Mouse (Mus musculus) midbrain, embryonic 14.5 days (tissue): ENCODE measurements around the gene Hnrnpll. TPM values are rescaled to one million over a fixed set of nuclear protein-coding genes. Genes with fewer than 3 reads are reported as not detected.
"Not testable (repeated sequence)": the region's sequence is repeated elsewhere in the genome, so short reads cannot be mapped to it uniquely, and the experiment has no call there.

Experiments
- ATAC-seq: fragments of 200-750 bp; cut with Nextera tagmentation; 2 replicates; pipeline ENCODE4 v1.8.0; 2017; ENCODE audit warnings: moderate number of reproducible peaks, moderate library complexity; ENCODE audit not compliant: low FRiP score, low TSS enrichment
- DNase-seq: peaks from one replicate; pipeline ENCODE4 v3.0.0-alpha.2; 2015
- H3K27ac ChIP-seq: fragments of 300-500 bp; sonication (generic); replicated peaks from 2 replicates; pipeline ENCODE4 v1.5.1; 2014; ENCODE audit warnings: mild to moderate bottlenecking, low read depth, low read length, moderate library complexity
- H3K27me3 ChIP-seq: fragments of 300-500 bp; sonication (generic); 2 replicates; pipeline ENCODE4 v1.6.1; 2014; ENCODE audit warnings: low read length, control low read depth, mixed read lengths; ENCODE audit not compliant: control insufficient read depth, insufficient read depth
- H3K36me3 ChIP-seq: fragments of 300-500 bp; sonication (generic); 2 replicates; pipeline ENCODE4 v1.6.1; 2014; ENCODE audit warnings: low read length, control low read depth; ENCODE audit not compliant: control insufficient read depth, insufficient read depth
- H3K4me1 ChIP-seq: fragments of 300-500 bp; sonication (generic); 2 replicates; pipeline ENCODE4 v1.6.1; 2014; ENCODE audit warnings: mild to moderate bottlenecking, antibody characterized with exemption, low read length, control low read depth; ENCODE audit not compliant: control insufficient read depth, insufficient read depth
- H3K4me2 ChIP-seq: fragments of 300-500 bp; sonication (generic); 2 replicates; pipeline ENCODE4 v1.6.1; 2014; ENCODE audit warnings: mild to moderate bottlenecking, low read length, moderate library complexity
- H3K4me3 ChIP-seq: fragments of 300-500 bp; sonication (generic); replicated peaks from 2 replicates; pipeline ENCODE4 v1.5.1; 2014; ENCODE audit warnings: low read depth, low read length
- H3K9ac ChIP-seq: fragments of 300-500 bp; sonication (generic); replicated peaks from 2 replicates; pipeline ENCODE4 v1.6.1; 2014; ENCODE audit warnings: mild to moderate bottlenecking, low read length, moderate library complexity
- H3K9me3 ChIP-seq: fragments of 300-500 bp; sonication (generic); 2 replicates; pipeline ENCODE4 v1.6.1; 2016; ENCODE audit warnings: low read length, control low read depth, mixed read lengths; ENCODE audit not compliant: control insufficient read depth
- WGBS: fragments of 180-500 bp; shearing (Covaris S2); extraction: QIAGEN DNeasy Blood & Tissue Kit; methylation state at CpG from one replicate; pipeline ENCODE4 v1.1.7; 2014; 5-methylcytosine and 5-hydroxymethylcytosine counted together
- polyA plus RNA-seq: library from polyadenylated mRNA; unstranded; fragments of >200 nt; fragmentation: Nextera tagmentation; extraction: Ambion mirVana; gene quantifications from 2 replicates; pipeline ENCODE4 v1.2.1, GENCODE M21; 2014

Hnrnpll gene
- polyA plus RNA-seq, 1 experiment from 2014 or later: 76.7 TPM

DNA sequence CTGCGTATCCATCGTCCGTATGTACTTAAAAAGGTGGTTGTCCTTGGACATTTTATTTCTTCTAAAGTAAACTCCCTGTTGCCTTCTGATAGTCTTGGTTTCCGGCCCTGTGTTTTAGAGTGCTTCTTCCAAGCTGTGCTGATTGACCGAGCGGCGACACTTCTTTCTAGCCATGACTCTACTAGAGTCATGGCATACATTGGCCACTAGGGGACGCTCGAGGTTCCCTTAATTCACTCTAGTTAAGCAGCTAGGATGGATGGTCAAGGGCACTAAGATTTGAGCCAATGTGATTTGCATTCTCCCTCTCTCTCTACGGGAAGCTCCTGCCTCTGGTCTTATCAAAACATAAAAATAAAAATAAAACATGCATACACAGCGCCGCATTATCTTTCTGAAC lies 44.7 kb downstream of the Hnrnpll start:
- 46% methylated on average over 12 of the region's 12 CpGs for WGBS
- ATAC-seq: no peak

GRCm38 (mm10) chr17:80016400-80016799 lies 45.7 kb downstream of the Hnrnpll start:
- H3K27me3 ChIP-seq, DNase-seq, H3K4me3 ChIP-seq, ATAC-seq, H3K4me2 ChIP-seq, H3K9ac ChIP-seq, H3K4me1 ChIP-seq, H3K27ac ChIP-seq, H3K36me3 ChIP-seq, H3K9me3 ChIP-seq: not testable (repeated sequence)
- 96% methylated on average over 4 of the region's 4 CpGs for WGBS

More for the DNA sequence above, 44.7 kb downstream of the Hnrnpll start:
- Histone ChIP-seq H3K36me3 (no peaks in the 10 kb centered on the region), H3K9me3 (no peaks in the 10 kb centered on the region), H3K4me2 (no peak overlapping the region), H3K4me1 (peaks cover 4% of the 10 kb centered on the region; the same call in 1 of the 2 replicates), H3K4me3 (no peak overlapping the region), H3K9ac (no peak overlapping the region), H3K27me3 (no peaks in the 10 kb centered on the region), H3K27ac (no peak overlapping the region)
- peak; percentile 65 for DNase-seq

DNA sequence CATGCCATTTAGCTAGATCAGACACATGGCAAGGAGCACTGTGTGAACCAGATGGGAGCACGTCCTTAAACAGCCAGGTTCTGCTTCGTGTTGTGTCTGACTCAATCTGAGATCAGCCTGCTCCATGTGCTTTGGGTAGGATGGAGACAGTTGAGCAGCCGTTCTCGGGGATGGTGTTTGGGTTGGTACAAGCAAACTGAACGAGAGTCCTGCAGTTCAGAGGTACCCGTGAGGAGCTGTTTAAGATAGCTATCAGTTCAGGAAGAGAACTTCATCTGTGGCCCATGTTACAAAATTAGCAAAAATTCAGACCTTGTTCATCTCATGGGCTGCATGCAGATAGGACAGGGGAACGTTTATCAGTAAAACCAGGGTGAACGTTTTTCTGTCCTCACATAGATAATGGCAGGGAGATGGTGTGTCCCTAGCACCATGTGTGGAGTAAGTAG lies 47.7 kb downstream of the Hnrnpll start:
- DNase-seq (no peak), ATAC-seq (no peak)
- H3K9ac ChIP-seq: no peak overlapping the region
- no peak overlapping the region for H3K4me3 ChIP-seq
- peaks cover 4% of the 10 kb centered on the region; the same call in 1 of the 2 replicates for H3K4me1 ChIP-seq
- H3K27me3 ChIP-seq: no peaks in the 10 kb centered on the region
- H3K4me2 ChIP-seq: no peak overlapping the region
- no peak overlapping the region for H3K27ac ChIP-seq
- no peaks in the 10 kb centered on the region for H3K9me3 ChIP-seq
- WGBS: 91% methylated on average over 8 of the region's 8 CpGs
- no peaks in the 10 kb centered on the region for H3K36me3 ChIP-seq

DNA sequence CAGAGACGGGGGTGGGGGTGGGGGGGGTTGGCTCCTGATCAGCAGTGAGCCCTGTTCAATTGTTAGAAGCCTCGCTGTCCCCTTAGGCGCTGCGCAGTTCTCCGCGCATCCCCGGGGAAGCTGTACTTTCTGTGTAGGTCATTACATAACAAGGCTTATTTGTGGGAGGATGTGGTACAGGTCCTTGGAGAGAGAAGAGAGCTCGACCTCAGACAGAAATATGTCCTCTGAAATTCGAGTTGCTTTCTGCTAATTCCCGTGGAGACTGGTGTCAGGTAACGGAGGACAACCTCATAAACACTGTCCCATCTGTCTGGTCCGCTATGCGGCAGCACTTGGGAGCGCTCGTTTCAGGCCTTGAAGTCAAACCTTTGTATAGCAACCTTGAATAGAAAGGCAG lies 52.2 kb downstream of the Hnrnpll start:
- peak; percentile 35 for DNase-seq

GRCm38 (mm10) chr17:80008847-80009246 lies 53.3 kb downstream of the Hnrnpll start:
- H3K4me3 ChIP-seq: no peak overlapping the region
- H3K9ac ChIP-seq: no peak overlapping the region
- 0 out of 2 replicates have a peak, but pooled peaks cover 7% of the 10 kb centered on the region for H3K4me1 ChIP-seq
- ATAC-seq (peak; percentile 26; the same call in 1 of the 2 replicates), DNase-seq (peak; percentile 87)
- H3K4me2 ChIP-seq: no peak overlapping the region
- no peaks in the 10 kb centered on the region for H3K36me3 ChIP-seq
- H3K27ac ChIP-seq: no peak overlapping the region
- no peaks in the 10 kb centered on the region for H3K27me3 ChIP-seq
- WGBS: 32% methylated on average over 5 of the region's 5 CpGs
- no peaks in the 10 kb centered on the region for H3K9me3 ChIP-seq

More for the DNA sequence above, 52.2 kb downstream of the Hnrnpll start:
- Histone ChIP-seq H3K36me3 (no peaks in the 10 kb centered on the region), H3K4me2 (no peak overlapping the region), H3K27ac (no peak overlapping the region), H3K4me1 (0 out of 2 replicates have a peak, but pooled peaks cover 7% of the 10 kb centered on the region), H3K4me3 (no peak overlapping the region), H3K9me3 (no peaks in the 10 kb centered on the region), H3K27me3 (no peaks in the 10 kb centered on the region), H3K9ac (no peak overlapping the region)
- no peak for ATAC-seq
- 42% methylated on average over 15 of the region's 15 CpGs for WGBS

DNA sequence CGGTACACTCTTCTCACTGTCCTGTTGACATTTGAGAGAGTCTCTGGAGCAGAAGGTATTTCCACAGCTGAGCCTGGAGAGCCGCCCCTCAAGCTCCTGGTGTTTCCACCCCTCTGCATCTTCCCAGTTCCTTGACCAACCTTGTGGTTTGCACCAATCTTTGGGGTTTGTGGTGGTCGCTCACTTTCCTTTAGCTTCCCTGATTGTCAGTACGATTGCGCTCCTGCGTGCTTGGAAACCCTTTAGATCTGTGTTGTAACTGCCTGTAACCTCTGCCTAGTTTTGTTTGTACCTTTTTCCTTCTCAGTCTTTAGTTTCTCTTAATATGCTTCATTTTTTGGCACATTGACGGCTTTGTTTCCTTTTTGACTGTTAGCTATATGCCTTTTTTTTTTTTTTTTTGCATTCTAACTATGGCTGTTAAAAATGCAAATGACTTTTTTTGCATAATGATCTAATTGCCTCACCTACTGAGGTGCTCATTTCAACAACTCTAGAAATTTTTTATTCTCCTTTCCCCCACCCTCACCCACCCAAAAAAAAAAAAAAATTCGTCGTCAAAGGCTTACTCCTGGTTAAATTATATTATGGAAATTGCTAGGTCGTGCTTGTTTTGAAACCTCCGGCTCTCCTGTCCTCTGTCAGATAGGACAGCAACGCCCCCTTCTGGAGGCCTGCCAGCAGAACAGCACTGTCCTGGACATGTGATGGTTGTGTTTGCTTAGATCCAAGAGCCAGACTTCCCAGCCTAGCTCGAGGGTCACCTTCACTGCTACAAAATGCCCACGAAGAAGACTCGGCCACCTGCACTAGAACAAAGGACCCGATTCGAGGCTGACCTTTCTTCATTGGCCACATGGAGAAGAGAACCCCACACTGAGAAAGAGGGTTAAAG lies 57.5 kb downstream of the Hnrnpll start:
- H3K9ac ChIP-seq: no peak overlapping the region
- H3K4me2 ChIP-seq: no peak overlapping the region
- DNase-seq: peak; percentile 61
- no peak overlapping the region for H3K4me3 ChIP-seq
- no peaks in the 10 kb centered on the region for H3K36me3 ChIP-seq
- H3K4me1 ChIP-seq: 0 out of 2 replicates have a peak, but pooled peaks cover 7% of the 10 kb centered on the region
- 0 out of 2 replicates have a peak, but pooled peaks have one; percentile 19 for ATAC-seq
- 50% methylated on average over 17 of the region's 17 CpGs for WGBS
- no peaks in the 10 kb centered on the region for H3K27me3 ChIP-seq
- no peak overlapping the region for H3K27ac ChIP-seq
- H3K9me3 ChIP-seq: no peaks in the 10 kb centered on the region

GRCm38 (mm10) chr17:80003851-80004250 lies 58.3 kb downstream of the Hnrnpll start:
- H3K27ac ChIP-seq, H3K4me2 ChIP-seq, DNase-seq, H3K36me3 ChIP-seq, H3K9ac ChIP-seq, ATAC-seq, H3K4me1 ChIP-seq, H3K27me3 ChIP-seq, H3K9me3 ChIP-seq, H3K4me3 ChIP-seq: not testable (repeated sequence)
- WGBS: 87% methylated on average over 3 of the region's 3 CpGs

- no peaks in the 10 kb centered on the region for H3K9me3 ChIP-seq
- H3K27me3 ChIP-seq: no peaks in the 10 kb centered on the region
- no peaks in the 10 kb centered on the region for H3K36me3 ChIP-seq
- no peak overlapping the region for H3K4me3 ChIP-seq
- no peak overlapping the region for H3K4me2 ChIP-seq
- DNase-seq: no peak
- 77% methylated on average over 3 of the region's 3 CpGs for WGBS
- no peak overlapping the region for H3K27ac ChIP-seq
- no peaks in the 10 kb centered on the region for H3K4me1 ChIP-seq
- ATAC-seq: no peak
- H3K9ac ChIP-seq: no peak overlapping the region
Measured at GRCm38 (mm10) chr17:80002385-80002852, 59.7 kb downstream of the Hnrnpll start.
